Mouse (Mus musculus) fat pad, adult 2 months (tissue): ENCODE measurements at regions not wholly inside any gene's neighbourhood (a gene's known extent, or its start where the extent isn't known, plus 50 kb on each side); places are given as distances from the start of the nearest gene placed in this dataset.

Source experiments
- DNase-seq: peaks from one replicate; pipeline ENCODE4 v3.0.0-alpha.2; 2011; ENCODE audit warnings: low read depth, low spot score; ENCODE audit errors: extremely low read depth

DNA sequence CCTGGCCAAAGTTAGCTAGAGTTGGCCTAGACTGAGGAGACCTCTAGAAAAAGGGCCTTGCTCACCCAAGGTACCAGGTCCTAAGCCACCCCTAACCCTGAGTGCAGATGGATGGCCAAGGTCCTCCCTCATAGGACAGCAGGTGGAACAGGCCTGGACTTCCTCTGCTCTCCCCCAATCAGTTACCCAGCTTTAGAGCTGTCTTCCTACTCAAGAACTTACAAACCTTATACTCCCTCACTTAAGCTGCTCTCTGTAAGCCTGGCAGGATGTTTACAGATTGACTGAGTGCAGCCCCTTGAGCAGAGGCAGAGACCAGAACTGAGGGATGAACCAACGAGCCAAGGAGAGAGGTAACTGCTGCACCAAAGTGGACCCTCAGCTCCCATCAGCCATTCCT, 94.5 kb downstream of the Rplp1 start:
- no peak for DNase-seq

DNA sequence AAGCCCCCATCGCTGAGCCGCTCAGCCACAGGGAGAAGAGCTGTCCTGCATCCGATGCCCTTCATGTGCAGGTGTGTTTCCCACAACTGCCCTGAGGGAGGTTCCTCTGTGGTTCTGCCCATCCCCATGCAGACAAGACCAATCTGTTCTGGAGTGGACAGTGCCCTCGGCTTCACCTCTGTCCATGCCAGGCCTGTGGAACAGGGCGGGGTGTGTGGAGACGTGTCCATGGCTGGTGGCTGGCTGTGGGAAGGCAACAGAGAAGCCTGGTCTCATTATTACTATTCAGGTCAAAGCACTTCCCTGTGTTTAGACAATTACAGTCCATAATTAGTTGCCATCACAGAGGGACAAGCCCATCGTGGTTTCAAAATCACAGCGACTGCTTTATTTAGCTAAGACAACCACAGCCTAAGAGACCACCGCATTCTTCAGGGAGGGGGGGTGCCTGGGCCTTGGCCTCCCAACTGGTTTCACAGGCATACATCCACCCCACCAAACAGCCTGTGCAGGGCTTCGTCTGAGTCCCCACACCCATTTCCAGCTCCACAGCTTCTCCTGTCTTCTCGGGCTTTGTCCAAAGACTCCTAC, 97.7 kb downstream of the Rplp1 start:
- no peak for DNase-seq

DNA sequence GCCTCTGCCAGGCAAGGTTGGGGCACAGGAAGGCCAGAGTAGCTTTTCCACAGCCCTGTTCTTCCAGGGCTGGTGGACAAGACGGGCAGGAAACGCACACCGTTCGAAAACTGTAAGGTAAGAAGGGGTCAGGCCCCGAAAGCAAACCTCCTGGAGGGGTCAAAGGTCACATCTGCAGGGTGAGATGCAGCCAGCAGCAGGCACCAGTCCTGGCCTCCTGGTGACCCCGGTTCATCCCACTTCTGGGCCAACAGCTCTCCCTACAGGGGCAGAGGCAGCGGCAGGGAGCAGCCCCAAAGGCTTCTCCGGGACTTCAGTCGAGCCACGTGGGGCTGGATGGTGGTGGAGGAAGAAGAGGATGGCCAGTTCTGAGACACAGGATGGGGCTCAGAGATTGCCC, 98.3 kb downstream of the Rplp1 start:
- DNase-seq, result no peak

DNA sequence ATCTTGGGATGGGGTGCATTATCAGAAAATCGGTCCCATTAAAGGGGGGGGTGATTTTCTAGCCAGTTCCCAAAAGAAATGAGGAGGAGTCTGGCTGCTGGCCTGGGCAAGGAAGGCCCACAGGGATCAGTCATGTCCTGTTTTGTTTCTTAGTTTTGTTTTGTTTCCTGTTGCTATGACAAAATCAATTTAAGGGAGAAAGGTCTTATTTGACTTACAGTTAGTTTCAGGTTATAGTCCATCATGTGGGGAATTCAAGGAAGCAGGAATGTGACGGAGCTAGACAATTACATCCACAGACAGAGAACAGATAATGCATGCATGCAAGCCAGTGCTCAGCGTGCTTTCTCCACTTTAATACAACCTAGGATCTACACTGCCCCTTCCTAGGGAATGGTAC, 101.1 kb downstream of the Rplp1 start:
- DNase-seq, result no peak

DNA sequence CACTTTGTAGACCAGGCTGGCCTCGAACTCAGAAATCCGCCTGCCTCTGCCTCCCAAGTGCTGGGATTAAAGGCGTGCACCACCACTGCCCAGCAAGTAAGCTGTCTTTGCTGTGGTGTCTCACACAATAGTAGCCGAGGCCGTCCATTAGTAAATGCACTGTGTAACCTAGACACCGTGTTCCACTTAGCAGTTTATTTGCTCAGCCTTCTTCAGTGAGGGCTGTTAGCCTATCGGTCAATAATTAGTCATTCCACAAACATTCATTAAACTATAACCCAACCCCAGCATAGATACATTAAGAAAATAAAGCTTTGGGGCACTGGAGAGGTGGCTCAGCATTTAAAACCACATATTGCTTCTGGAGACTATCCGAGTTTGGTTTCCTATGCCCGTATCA, 102.0 kb downstream of the Rplp1 start:
- no peak for DNase-seq

DNA sequence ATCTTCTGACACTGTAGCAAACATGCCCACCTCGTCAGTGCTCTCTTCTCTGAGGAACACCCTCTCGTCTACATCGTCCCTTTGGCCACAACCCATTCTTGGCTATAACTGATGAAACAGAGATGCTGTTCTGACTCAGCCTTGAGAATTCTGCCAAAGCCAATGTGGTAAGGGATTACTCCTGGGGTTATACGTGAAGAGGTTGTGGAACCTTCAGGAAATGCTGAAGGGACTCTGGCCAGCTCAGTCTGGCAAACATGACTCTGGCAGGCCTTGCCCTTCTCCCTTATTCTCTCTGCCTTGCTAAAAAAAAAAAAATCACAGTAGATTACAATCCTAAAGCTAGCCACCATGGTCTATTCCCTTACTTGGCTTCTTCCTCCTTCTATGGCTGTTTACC, 103.9 kb downstream of the Rplp1 start:
- no peak for DNase-seq

DNA sequence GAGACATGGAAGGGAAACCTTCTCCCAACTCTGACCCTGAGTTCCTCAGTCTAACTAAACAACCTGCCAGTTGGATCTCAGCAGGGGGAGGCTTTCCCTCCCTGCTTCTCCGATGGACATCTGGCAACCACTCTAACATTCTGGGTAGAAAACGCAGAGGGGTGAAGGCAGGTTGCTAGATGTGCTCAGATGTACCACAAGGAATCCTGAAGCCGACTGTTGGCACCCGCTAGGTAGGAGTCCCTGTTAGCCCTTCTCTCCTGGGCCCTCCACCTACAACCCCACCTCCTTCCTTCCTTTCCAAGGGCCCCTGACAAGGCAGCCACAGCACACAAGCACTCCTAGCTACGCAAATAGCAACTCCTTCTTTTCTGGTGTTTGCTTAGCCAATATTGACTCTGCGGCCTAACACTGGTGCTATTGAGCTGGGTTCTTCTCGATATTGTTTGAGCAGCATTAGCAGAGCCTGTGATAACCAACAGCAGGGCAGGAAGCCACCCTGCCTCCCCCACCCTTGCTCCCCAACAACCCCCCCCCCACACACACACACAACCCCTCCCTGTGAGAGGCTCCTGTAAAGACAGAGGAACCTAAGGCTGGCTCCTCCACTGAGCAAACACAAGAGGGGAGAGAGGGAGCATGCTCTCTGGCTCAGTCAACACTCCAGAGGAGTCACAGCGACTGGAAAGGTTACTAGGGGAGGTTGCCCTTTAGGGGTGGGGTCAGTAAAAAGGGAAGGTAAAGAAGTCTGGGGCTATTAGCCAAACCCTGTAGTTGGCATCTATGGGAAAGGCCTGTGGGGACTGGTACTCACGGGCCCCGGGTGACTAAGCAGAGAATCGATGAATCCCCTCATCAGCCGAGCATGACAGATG, 105.8 kb downstream of the Rplp1 start:
- DNase-seq, result no peak

DNA sequence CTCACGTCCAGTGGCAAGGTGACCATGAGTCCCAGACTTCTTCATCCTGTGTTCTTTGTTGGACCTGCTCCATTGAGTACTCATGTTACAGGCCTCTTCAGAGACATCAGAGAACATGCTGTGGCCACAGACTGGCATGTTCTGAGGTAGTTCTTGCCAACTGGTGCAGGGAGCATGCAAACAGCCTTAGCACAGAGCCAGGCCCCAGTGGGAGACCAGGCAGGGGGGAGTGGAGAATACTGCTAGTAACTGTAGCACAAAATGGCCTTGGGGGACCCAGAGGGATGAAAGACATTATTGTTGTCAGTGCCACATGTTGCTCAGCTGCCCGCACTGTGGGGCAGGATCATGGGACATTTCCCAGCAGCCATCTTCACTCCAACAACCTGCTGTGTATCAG, 108.4 kb downstream of the Rplp1 start:
- DNase-seq, result no peak

DNA sequence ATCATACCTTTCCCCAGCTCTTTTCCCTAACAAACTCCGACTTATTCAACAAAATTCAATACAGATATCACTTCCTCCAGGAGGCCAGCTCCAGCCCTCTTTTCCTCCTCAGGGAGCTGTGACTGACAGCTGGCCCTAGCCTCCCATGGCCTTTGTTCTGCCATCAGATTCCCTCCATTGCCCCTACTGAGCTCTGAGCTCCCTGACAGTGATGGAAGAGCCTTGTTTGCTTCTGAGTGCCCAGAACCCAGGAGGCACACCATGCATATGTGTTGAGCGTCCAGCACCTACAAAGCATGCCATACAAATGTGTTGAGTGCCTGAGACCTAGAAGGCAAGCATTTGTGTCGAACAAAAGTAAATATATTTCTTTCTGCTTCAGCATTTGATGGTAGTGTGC, 110.8 kb downstream of the Rplp1 start:
- DNase-seq, result no peak

DNA sequence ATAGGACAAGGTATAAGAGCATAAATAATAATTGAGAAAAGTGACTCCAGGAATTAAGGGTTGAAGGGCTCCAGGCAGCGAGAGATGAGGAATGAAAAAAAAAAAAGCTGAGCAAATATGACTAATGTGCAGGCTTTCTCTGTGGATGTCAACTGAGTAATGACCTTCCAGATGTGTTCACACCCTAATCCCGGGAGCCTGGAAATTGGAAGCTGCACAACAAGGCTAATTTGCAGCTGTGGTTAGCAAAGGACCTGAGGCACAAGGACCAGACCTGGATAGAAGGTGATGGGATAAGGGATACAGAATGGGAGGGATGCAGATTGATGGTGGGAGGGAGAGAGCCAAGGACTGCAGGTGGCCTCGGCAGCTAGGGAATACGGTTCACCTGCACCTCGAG, 111.6 kb downstream of the Rplp1 start:
- no peak for DNase-seq

DNA sequence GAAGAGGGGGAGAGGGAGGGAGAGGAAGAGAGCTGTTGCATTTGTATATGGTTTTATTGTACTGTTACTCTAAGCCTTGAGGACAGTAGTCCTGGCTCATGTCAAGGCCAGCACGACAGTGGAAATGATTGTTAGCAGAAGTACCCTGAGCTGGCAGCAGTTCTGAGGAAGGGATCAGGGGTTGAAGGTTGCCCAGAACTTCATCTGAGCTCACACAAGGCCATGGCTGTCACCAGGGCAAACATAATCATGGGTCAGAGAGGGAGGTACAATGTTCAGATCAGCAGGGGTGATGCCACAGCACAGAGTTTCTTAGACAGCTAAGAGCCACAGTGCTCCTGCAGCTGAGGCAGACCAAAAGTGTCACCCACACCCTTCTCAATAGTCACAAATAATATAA, 114.8 kb downstream of the Rplp1 start:
- no peak for DNase-seq

DNA sequence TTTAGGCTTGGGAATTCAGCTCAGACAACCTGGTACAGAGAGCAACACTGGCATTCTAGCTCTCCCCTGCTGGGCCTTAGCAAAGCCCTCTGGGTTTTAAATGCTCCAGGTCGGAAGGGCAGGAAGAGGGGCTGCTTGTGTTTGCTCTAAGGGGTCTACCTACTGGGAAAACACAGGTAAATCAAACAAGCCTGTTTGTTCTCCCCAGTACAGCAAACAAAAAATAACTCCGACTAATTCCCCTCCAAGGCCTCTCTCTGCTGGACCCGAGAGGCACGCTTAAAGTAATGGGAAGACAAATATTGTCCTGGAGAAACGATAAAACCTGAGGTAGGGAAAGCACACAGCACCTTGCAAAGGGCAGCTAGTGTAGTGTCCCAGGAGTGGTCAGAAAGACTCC, 118.4 kb downstream of the Rplp1 start:
- no peak for DNase-seq

DNA sequence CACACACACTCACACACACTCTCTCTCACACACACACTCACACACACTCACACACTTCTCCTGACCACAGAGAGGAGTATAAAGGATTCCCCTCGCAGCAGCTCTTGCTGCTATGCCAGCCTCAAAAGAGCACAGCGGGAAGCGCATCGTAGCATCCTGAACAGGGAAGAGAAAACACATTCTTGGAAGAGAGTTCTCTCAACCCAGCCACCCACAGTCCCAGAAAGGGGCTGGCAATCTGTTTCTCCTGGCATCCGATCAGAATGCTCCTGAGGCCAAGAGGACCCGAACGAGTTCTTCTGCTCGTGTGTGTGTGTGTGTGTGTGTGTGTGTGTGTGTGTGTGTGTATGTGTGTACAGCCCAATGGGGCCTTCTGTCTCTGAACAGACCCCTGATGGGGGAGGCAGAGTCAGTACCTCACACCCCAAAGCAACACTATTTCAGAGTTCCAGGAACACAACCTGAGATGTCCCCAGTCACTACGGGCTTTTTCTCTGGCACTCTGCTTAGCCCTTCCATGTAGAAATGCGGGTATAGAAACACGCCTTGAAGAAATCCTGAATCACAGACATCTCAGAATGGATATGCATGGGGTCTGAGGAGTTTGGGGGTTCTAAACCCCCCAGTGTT, 122.8 kb downstream of the Rplp1 start:
- DNase-seq, result no peak

DNA sequence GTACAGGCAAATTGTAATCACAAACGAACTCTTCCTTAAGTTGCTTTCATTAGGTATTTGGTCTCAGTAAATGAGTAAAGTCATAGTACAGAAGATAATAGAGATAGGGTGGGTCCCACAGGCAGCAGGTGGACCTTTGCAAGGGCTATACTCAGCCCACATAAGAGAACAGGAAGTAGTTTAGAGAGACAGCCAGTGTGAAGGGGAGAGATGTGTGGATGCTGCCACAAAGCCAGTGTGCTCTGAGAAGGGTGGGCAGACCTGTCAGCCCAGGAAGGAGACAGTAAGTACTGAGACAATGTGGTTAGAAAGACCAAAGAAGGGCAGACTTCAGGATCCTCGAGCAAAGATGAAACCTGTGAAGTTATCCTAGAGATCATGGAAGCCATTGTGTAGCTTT, 123.5 kb downstream of the Rplp1 start:
- DNase-seq, result no peak

DNA sequence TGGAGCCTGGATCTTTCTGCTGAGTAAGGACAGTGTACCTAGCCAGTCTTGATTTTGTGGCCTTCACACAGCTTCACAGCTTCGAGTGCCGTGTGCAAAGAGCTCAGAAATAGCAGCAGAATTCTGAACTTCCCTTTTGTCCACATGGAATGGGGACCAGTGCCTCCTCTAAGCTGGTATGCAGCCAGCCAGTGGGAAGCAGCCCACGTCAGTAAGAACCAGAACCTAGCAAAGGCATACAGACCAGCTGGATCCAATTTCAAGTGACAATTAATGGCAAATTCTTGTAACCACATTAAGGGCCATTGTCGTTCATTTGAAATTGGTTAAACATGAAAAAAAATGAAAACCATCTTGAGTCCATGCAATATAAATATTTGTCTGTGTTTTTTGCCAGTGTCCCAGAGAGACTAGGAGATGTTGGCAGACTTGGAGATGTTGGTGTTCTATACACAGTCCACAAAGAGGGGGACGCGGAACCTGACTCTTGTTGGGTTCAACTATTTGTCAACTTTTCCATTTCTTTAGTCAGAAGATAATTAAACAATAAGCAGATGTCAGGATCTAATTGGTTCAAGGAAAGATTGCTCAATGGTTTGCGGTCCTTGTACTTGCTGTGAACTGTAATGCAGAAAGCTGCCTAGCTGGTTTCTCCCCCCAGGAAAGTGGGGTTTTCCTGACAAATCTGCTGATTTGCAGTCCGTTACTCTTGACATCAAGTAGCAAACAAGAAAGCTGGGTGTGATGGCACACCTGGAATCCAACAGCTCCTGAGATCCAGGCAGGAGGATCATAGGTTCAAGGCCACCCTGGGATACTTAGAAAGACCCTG, 125.1 kb downstream of the Rplp1 start:
- no peak for DNase-seq

DNA sequence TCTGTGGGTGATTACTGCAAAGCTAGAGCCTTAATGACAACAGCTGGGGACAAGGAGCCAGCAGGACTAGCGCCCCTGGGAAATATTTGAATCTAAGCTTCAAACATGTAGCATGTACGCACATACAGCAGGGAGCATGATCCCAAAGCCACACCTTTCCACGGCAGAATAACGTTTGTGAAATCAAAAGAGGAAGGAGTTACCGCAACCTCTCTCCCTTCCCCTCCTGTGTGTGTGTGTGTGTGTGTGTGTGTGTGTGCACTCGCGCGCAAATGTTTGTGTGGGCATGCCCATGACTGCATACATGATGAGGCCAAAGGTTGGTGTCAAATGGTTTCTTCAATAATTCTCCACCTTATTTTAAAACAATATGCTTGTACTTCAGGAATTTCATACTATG, 132.9 kb downstream of the Rplp1 start:
- no peak for DNase-seq

DNA sequence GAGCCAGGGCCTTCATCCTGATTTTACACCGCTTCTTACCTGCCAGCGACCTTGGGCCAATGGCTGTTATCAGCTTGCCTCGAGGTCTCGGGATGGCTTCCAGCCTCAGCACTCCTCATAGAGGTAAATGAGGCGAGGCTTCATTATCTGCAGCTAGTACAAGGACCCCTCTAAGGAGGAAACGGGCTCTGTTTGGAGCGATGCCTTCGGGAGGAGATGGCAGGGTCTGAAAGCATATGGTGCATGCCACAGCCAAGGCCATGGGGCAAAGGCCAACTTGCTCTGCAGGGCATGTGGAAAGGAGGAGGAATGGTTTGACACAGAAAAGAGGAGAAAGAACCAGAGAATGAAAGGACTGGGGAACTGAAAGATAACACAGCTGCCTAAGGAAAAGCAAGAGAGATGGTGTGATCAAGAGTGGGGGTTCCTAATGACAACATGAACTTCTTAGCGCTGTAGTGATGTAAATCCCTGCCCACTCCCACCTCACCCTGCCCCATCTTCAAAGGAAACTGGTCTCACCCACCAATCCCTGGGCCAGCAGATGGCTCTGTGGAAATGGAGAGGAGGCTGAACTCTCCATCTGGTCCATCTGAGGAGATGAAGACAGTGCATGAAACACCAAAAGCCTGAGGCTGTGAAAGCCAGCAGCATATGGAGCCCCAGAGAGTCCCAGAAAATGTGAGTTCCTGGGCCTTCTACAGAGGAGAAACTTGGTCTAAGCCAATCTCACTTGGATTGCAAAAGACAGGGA, 134.0 kb downstream of the Rplp1 start:
- no peak for DNase-seq

DNA sequence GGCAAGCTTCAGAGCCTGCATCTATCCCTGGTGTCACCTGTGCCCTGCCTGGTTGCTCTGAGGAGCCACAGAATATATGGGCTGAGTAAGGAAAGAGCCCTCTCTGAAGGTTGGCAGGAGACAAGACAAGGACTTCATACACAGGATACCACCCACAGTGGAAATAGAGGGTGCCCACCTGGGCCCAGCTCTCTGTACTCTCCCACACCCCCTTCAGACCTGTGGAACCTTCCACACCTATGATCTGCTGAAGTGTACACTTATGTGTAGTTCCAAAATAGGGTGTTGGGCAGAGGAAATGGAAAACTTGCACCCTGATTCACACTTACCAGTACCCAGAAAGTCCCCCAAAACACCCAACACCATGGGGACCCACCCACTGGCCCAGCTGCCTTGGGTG, 135.2 kb downstream of the Rplp1 start:
- DNase-seq, result no peak

DNA sequence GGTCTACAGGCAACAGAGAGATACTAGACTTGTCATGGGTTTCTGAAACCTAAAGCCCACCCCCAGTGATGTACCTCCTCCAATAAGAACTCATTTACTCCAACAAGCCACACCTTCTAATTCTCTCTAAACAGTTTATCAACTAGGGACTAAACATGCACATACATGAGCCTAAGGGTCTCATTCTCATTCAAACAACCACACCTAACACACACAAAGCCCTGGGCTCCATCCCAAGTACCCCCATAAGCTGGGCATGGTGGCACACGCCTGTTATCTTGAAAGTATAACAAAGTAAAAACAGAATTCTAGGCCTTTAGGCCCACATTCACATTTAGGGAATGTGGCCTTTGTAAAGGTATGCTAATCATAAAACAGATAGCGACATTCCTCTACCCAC, 137.9 kb downstream of the Rplp1 start:
- no peak for DNase-seq

DNA sequence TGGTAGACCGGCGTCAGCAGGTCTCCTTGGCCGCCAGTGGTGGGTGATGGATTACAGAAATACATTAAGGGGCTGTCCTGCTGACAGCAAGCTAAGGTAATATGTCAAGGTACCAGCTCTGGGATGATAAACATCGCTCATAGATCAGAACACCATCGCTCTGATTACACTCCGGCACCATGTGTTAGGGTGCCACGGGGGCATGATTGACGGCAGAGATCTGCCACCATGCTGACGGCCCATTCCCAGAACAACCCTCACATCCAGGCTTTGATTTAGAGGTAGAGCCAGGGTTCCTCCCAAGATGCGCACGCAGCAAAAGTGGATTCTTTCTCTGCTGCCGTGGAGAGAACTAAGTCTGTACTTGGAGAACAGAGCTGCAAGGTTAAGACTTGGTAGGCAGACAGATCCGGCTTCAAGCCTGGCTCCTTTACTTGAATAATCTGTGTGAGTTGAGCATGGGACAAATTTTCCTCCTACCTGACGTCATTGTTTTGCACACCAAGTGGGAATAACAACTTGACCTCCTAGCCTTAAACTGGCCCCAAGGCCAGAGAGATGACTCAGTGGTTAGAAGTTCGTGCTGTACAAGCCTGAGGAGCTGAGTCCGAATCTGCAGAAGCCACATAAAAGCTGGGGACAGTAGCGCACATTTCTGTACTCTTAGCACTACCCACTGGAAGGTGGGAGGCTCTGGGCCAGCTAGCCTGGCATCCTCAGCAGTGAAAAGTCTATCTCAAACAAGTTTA, 144.0 kb downstream of the Rplp1 start:
- no peak for DNase-seq
